Mouse (Mus musculus) midbrain, embryonic 15.5 days (tissue): Measurements from ENCODE around the gene Gfod1. TPM values are rescaled to one million over a fixed set of nuclear protein-coding genes. Genes with fewer than 3 reads are reported as not detected.

Experiments
- ATAC-seq: fragments of 200-750 bp; cut with Nextera tagmentation; replicated peaks from 2 replicates; pipeline ENCODE4 v1.8.0; 2017; ENCODE audit warnings: moderate TSS enrichment
- H3K27ac ChIP-seq: fragments of 300-500 bp; sonication (generic); 2 replicates; pipeline ENCODE4 v1.5.1; 2015; ENCODE audit warnings: mild to moderate bottlenecking, inconsistent platforms
- H3K27me3 ChIP-seq: fragments of 300-500 bp; sonication (generic); replicated peaks from 2 replicates; pipeline ENCODE4 v1.6.1; 2015; ENCODE audit warnings: inconsistent platforms
- H3K36me3 ChIP-seq: fragments of 300-500 bp; sonication (generic); replicated peaks from 2 replicates; pipeline ENCODE4 v1.6.1; 2015; ENCODE audit warnings: inconsistent platforms
- H3K4me1 ChIP-seq: fragments of 300-500 bp; sonication (generic); 2 replicates; pipeline ENCODE4 v1.6.1; 2015; ENCODE audit warnings: inconsistent platforms
- H3K4me2 ChIP-seq: fragments of 300-500 bp; sonication (generic); 2 replicates; pipeline ENCODE4 v1.6.1; 2015; ENCODE audit warnings: inconsistent platforms, mild to moderate bottlenecking, moderate library complexity
- H3K4me3 ChIP-seq: fragments of 300-500 bp; sonication (generic); 2 replicates; pipeline ENCODE4 v1.5.1; 2015; ENCODE audit warnings: mild to moderate bottlenecking, inconsistent platforms
- H3K9ac ChIP-seq: fragments of 300-500 bp; sonication (generic); 2 replicates; pipeline ENCODE4 v1.6.1; 2015; ENCODE audit warnings: mild to moderate bottlenecking, inconsistent platforms
- H3K9me3 ChIP-seq: fragments of 300-500 bp; sonication (generic); 2 replicates; pipeline ENCODE4 v1.6.1; 2016; ENCODE audit warnings: inconsistent platforms
- WGBS: fragments of 180-500 bp; shearing (Covaris S2); methylation state at CpG from one replicate; pipeline ENCODE4 v1.1.7; 2015; ENCODE audit warnings: mixed read lengths; 5-methylcytosine and 5-hydroxymethylcytosine counted together
- polyA plus RNA-seq: library from polyadenylated mRNA; unstranded; fragments of >200 nt; fragmentation: Nextera tagmentation; extraction: Ambion mirVana; gene quantifications from 2 replicates; pipeline ENCODE4 v1.2.1, GENCODE M21; 2015

Gfod1 gene
- polyA plus RNA-seq, 1 experiment from 2014 or later, result 2.4 TPM

DNA sequence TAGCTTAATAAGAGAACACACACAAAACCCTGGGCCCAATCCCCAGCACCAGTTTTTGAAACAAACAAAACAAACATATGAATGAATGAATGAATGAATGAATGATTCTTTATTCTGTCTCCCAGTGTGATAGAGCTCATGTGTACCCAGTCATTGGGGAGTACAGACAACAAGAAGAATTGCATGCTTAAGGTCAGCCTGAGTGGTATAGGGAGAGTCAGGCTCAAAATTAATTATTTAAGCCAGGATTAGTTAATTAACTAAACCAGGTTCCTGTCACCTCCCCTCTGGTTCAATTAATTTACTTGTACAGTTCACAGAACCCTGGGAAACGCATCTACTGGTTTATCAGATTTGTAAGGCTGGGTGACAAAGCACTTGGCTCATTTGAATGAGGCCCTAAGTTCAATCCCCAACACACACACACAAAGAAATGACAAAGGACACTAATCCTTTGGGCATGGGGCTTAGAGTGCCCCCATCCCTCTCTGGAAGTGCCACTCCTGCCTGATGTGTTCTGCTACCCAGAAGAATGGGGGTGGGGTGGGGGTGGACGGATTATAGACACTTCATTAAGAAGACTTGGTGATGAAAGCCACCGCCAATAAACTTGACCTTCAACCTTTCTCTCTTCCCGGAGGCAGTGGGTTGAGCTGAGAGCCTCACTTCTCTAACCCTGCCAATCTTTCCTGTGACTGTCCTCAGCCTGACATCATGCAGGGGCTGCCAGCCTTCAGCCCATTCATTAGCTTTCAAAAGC is 34.3 kb downstream of the Gfod1 start:
- no peak overlapping the region for H3K4me3 ChIP-seq
- H3K9ac ChIP-seq, result no peak overlapping the region
- no peaks in the 10 kb centered on the region for H3K27me3 ChIP-seq
- 13% methylated on average over 4 of the region's 4 CpGs for WGBS
- no peak overlapping the region for H3K27ac ChIP-seq
- H3K4me1 ChIP-seq, result peaks cover 29% of the 10 kb centered on the region
- no peaks in the 10 kb centered on the region for H3K36me3 ChIP-seq
- H3K4me2 ChIP-seq, result no peak overlapping the region
- ATAC-seq, result 0 out of 2 replicates have a peak, but pooled peaks have one; percentile 43
- no peaks in the 10 kb centered on the region for H3K9me3 ChIP-seq

DNA sequence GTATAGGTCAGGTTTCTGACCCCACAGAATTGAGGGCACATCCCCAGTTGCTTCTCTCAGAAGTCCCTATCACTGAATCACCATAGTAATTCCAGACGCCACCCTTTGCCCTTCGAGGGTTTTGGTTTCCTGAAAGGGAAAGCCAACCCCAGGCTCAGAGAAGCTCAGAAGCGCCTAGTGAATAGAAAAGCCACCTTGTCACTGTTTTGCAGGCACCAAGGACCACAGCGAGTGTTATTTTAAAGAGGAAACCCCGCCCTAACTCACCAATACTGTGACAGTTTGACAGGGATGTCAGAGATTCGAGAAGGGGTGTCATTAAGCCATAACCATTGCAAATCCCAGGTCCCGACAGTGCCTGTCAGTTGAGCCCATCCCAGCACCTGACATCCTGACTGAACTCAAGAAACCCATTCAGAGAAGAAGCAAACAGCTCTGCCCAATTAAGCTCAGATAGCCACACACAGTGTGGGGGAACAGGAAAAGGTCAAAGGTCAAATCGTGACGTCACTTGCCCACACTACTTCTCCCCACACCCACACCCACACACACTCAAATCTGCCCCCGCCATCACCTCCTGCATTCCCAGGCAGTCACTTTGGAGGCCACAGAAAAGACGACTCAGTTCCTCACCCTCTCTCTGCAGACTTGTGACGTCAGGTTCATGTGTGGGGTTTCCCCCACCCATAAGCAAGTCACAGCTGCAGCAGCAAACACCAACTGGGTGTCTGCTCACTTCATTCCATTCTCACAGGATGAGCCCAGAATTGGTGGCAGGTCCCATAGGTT is 35.2 kb downstream of the Gfod1 start:
- ATAC-seq, result no peak
- no peaks in the 10 kb centered on the region for H3K9me3 ChIP-seq
- H3K27me3 ChIP-seq, result no peaks in the 10 kb centered on the region
- WGBS, result 39% methylated on average over 12 of the region's 12 CpGs
- peaks cover 32% of the 10 kb centered on the region for H3K4me1 ChIP-seq
- no peak overlapping the region for H3K27ac ChIP-seq
- no peak overlapping the region for H3K4me2 ChIP-seq
- no peak overlapping the region for H3K4me3 ChIP-seq
- no peaks in the 10 kb centered on the region for H3K36me3 ChIP-seq
- H3K9ac ChIP-seq, result no peak overlapping the region

DNA sequence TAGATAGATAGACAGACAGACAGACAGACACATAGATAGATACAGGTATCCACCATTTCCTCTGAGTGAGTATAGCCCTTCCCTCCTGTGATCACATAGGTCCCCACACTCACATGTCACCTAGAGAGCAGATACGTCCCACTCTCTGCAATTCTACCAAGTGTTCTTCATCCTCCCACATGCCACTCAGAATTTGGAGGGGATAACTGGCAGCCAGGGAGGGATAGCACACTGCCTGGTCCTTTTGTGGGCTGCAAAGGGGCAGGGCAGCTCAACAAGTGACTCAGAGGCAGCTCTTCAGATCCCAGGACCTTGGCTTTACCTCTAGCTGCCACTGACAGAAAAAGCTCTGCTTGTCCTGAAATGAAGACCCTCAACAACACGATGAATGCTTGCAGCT is 36.1 kb downstream of the Gfod1 start:
- Histone ChIP-seq H3K4me3 (no peak overlapping the region), H3K27ac (no peak overlapping the region), H3K36me3 (no peaks in the 10 kb centered on the region), H3K27me3 (no peaks in the 10 kb centered on the region), H3K4me2 (no peak overlapping the region), H3K4me1 (peaks cover 32% of the 10 kb centered on the region), H3K9me3 (no peaks in the 10 kb centered on the region), H3K9ac (no peak overlapping the region)
- ATAC-seq, result no peak
- 90% methylated on average over 2 of the region's 2 CpGs for WGBS

DNA sequence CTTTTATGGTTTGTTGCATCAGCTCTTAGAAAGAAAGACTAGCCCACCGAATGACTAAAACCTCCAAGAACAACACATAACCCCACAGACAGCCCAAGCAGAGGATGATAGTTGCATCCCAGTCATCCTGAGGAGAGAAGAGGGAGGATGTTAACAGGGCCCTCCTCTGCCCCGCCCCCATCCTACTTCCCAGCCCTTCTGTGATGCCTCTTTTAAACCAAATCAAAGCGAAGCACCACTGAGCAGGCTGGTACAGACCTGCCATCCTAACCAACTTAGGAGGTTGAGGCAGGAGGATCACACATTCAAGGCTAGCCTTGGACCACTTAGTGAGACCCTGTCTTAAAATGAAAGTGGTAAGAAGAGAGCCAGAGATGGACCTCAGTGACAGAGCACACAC is 36.8 kb downstream of the Gfod1 start:
- Histone ChIP-seq H3K36me3 (no peaks in the 10 kb centered on the region), H3K9me3 (no peaks in the 10 kb centered on the region), H3K4me1 (peaks cover 32% of the 10 kb centered on the region), H3K27ac (no peak overlapping the region), H3K4me2 (no peak overlapping the region), H3K27me3 (no peaks in the 10 kb centered on the region), H3K4me3 (no peak overlapping the region), H3K9ac (no peak overlapping the region)
- ATAC-seq, result no peak
- 93% methylated on average over 3 of the region's 3 CpGs for WGBS

DNA sequence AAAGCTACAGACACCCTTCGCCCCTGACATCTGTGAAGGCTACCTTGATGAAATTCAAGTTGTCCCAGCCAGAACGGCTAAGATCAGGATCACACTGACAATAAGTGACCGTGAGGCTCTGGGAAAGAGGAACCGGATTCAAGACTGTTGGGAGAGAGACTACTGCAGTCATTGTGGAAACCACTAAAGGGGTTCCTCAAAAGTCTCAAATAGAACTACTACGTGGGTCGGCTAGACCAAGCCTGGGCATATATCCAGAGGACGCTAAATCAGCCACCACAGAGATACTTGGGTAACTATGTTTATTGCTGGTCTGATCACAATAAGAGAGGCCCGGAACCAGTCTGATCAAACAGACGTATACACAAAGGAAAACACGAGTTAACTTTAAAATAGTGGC is 37.6 kb downstream of the Gfod1 start:
- no peak overlapping the region for H3K4me2 ChIP-seq
- H3K4me3 ChIP-seq, result no peak overlapping the region
- peaks cover 32% of the 10 kb centered on the region for H3K4me1 ChIP-seq
- no peak overlapping the region for H3K27ac ChIP-seq
- H3K36me3 ChIP-seq, result no peaks in the 10 kb centered on the region
- no peak for ATAC-seq
- no peaks in the 10 kb centered on the region for H3K9me3 ChIP-seq
- H3K9ac ChIP-seq, result no peak overlapping the region
- WGBS, result 96% methylated on average over 10 of the region's 10 CpGs
- no peaks in the 10 kb centered on the region for H3K27me3 ChIP-seq

DNA sequence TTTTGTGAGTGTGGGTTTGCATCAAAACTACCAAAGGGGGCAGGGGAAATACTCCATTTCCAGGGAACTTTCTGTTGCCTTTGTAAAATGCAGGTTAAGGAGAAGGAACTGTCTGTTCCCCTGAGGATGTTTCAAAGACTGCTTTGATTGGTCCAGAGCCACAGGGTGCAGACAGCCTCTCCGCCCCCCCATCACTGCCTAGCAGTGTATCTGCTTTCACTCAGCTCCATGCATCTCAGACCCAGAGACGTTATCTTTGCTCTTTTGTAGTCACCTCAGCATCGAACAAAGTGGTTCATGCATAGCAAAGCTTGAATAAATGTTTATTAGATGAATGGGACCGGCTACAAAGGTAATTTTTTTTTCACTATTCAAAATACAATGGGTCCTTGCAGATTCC is 38.9 kb downstream of the Gfod1 start:
- 0 out of 2 replicates have a peak overlapping the region, but pooled peaks have one; percentile 12 for H3K27ac ChIP-seq
- peak; percentile 69 for ATAC-seq
- H3K9me3 ChIP-seq, result no peaks in the 10 kb centered on the region
- WGBS, result 13% methylated on average over 4 of the region's 4 CpGs
- no peak overlapping the region for H3K4me2 ChIP-seq
- no peaks in the 10 kb centered on the region for H3K27me3 ChIP-seq
- peaks cover 28% of the 10 kb centered on the region for H3K4me1 ChIP-seq
- no peak overlapping the region for H3K4me3 ChIP-seq
- H3K9ac ChIP-seq, result no peak overlapping the region
- H3K36me3 ChIP-seq, result no peaks in the 10 kb centered on the region

DNA sequence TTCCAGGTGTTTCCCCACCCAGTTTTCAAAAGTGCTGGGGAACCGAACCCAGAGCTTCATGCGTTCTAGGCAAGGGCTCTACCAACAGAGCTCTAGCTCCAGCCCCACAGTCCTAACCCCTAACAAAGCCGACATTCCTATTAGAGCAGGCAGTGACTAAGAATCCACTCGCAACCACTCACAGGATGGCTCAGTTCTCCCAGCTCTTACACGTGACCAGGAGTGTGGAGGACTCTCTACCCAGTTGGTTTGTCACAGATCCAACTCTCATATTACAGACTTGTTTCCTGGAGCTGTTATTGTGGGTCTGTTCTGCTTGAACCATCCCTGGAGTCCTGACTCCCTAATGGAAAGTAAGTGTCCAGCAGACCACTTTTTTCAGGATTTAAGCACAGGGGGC is 40.3 kb downstream of the Gfod1 start:
- no peaks in the 10 kb centered on the region for H3K27me3 ChIP-seq
- H3K9me3 ChIP-seq, result no peaks in the 10 kb centered on the region
- no peak overlapping the region for H3K27ac ChIP-seq
- H3K4me1 ChIP-seq, result peaks cover 19% of the 10 kb centered on the region
- no peak overlapping the region for H3K4me3 ChIP-seq
- no peak overlapping the region for H3K4me2 ChIP-seq
- H3K9ac ChIP-seq, result no peak overlapping the region
- no peaks in the 10 kb centered on the region for H3K36me3 ChIP-seq
- ATAC-seq, result no peak
- 86% methylated on average over 5 of the region's 5 CpGs for WGBS

DNA sequence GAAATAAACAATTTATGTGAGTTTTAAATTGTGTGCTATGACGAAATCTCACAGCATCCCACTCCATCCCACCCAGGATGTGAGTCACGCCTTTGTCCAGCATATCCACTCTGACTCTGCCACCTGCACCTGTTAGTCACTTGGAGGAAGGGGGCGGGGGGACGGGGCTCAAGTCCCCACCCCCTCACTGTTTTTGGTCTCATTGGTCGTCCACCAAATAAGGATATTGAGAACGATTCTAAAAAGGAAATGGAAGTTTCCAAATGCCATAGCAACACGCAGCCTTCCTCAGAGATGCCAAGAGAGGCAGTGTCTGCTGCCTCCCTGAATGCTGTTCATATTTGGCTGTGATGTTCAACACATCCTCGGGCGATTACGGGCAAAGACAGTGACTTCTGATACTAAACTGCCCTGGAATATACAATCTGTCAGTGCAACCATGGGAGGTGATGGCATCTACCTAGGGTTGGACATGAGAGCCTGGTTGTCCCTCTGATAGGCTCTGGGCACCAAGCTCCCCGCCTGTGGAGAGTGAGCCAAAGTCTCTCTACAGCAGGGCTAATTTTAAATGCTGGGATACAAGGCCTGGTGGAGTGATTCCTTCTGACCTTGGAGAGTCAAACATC is 41.7 kb downstream of the Gfod1 start:
- H3K4me1 ChIP-seq, result peaks cover 19% of the 10 kb centered on the region
- WGBS, result 92% methylated on average over 11 of the region's 11 CpGs

DNA sequence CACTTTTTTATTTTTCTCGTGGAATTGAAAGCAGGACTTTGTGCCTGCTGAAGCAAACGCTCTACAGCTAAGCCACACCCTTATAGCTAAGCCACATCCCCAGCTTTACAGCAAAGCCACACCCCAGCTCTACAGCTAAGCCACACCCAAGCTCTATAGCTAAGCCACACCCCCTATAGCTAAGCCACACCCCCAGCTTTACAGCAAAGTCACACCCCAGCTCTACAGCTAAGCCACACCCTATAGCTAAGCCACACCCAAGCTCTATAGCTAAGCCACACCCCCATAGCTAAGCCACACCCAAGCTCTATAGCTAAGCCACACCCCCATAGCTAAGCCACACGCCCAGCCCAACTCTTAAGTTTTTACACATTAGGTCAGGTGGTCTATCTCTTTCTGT is 42.7 kb downstream of the Gfod1 start:
- Histone ChIP-seq H3K9me3 (no peaks in the 10 kb centered on the region), H3K9ac (no peak overlapping the region), H3K4me3 (no peak overlapping the region), H3K27ac (no peak overlapping the region), H3K4me1 (peaks cover 19% of the 10 kb centered on the region), H3K27me3 (no peaks in the 10 kb centered on the region), H3K4me2 (no peak overlapping the region), H3K36me3 (no peaks in the 10 kb centered on the region)
- ATAC-seq, result no peak
- WGBS, result 84% methylated on average over 3 of the region's 3 CpGs

More for the DNA sequence above, 41.7 kb downstream of the Gfod1 start:
- no peaks in the 10 kb centered on the region for H3K36me3 ChIP-seq
- no peaks in the 10 kb centered on the region for H3K9me3 ChIP-seq
- no peaks in the 10 kb centered on the region for H3K27me3 ChIP-seq
- no peak overlapping the region for H3K4me2 ChIP-seq
- H3K27ac ChIP-seq, result no peak overlapping the region
- ATAC-seq, result no peak
- no peak overlapping the region for H3K9ac ChIP-seq
- H3K4me3 ChIP-seq, result no peak overlapping the region

DNA sequence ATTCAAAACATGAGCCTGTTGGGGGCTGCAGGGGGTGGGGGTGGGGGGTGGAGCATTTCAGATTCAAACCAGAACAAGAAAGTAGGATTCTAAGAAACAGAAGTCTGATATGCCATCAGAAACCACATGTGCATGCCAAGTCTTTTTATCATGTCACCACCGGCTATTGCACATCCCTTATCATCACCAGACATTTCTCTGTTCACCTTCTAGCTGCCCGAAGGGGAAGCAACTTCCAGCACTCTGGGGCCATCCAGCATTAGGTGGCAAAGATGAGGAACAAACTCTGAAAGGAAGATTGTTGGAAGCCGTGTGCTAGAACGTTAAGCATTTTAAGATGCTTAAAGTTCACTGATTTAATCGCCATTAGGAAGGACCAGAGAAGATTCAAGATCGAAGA is 43.2 kb downstream of the Gfod1 start:
- Histone ChIP-seq H3K36me3 (no peaks in the 10 kb centered on the region), H3K4me3 (no peak overlapping the region), H3K27ac (no peak overlapping the region), H3K27me3 (no peaks in the 10 kb centered on the region), H3K4me1 (peaks cover 13% of the 10 kb centered on the region), H3K9ac (no peak overlapping the region), H3K4me2 (no peak overlapping the region), H3K9me3 (no peaks in the 10 kb centered on the region)
- 84% methylated on average over 6 of the region's 6 CpGs for WGBS
- no peak for ATAC-seq

DNA sequence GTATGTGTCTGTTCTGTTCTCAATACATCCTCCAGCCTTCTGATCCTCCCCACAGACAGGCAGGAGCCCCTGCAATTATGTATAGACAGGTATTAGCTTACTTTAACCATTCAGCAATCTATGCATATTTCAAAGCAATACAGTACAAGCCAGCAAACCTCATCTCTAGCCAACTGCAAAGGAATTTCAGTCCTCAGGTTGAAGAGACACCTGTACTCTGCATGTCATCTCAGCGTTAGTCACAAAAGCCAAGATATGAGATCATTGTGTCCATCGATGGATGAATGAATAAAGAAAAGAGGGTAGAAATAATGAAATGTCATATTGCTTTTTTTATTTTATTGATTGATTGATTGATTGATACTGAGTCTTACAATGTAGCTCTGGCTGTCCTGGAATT is 47.5 kb downstream of the Gfod1 start:
- H3K4me3 ChIP-seq, result no peak overlapping the region
- H3K9ac ChIP-seq, result no peak overlapping the region
- no peaks in the 10 kb centered on the region for H3K36me3 ChIP-seq
- no peak overlapping the region for H3K27ac ChIP-seq
- 91% methylated on average over 2 of the region's 2 CpGs for WGBS
- H3K27me3 ChIP-seq, result no peaks in the 10 kb centered on the region
- no peak for ATAC-seq
- no peaks in the 10 kb centered on the region for H3K9me3 ChIP-seq
- no peaks in the 10 kb centered on the region for H3K4me1 ChIP-seq
- H3K4me2 ChIP-seq, result no peak overlapping the region

DNA sequence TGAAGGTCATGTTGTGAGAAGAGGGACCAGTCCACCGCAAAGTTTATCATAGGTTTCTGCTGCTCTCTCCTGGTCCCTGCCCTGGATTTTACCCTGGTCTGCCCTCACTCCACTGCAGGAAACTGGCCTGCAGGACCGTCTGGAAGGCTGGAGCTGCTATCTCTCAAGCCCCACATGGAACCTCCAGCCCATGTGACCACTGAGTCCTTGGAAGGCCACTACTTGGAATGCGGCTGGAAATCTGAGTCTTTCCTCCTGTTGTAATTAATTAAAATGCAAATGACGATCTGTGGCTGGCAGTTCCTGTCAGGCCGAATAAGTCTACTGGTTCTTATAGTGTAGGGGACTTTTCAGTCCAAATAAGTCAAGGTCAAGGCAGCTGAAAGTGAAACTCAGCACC is 50.4 kb downstream of the Gfod1 start:
- WGBS, result 64% methylated on average over 5 of the region's 5 CpGs
- Histone ChIP-seq H3K9me3 (no peaks in the 10 kb centered on the region), H3K36me3 (no peaks in the 10 kb centered on the region), H3K27me3 (no peaks in the 10 kb centered on the region), H3K9ac (no peak overlapping the region), H3K27ac (no peak overlapping the region), H3K4me3 (no peak overlapping the region), H3K4me2 (no peak overlapping the region), H3K4me1 (no peaks in the 10 kb centered on the region)
- no peak for ATAC-seq
